Mouse (Mus musculus) liver, adult 10 weeks (tissue): ENCODE results near the gene Olfr316. TPM values are rescaled to one million over a fixed set of nuclear protein-coding genes. Genes with fewer than 3 reads are reported as not detected.

Experiments
- polyA plus RNA-seq: library from polyadenylated mRNA; stranded (reverse); fragments of 350-450 nt; fragmentation: Illumina TruSeq; extraction: RNeasy Lipid Tissue Mini Kit (QIAGEN cat#74804); gene quantifications from one replicate; pipeline ENCODE4 v1.2.3, GENCODE M21; 2014; ENCODE audit warnings: low read depth, low replicate concordance

The Olfr316 gene
- polyA plus RNA-seq, result not detected

DNA sequence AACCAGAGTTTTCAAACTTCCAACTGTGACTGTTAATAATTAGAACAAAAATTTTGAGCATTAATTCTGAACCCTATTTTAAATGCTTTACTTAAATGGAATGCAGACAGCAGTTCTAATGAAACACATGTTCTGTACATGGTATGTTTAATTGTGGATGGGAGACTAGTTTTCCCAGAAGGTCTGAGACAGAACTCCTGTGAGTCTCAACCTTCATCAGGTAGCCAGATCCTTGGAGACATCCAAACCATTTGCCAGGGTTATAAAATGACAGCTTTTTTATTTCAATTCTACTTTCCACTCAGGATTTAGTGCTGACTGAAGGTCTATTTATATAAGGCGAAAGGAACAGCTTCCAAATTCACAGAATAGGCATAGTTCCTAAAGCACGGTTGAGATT, at the start of gene Olfr316:
Olfr316 (plus strand) TSS at position 301 of the 400 bp plus-strand sequence.

DNA sequence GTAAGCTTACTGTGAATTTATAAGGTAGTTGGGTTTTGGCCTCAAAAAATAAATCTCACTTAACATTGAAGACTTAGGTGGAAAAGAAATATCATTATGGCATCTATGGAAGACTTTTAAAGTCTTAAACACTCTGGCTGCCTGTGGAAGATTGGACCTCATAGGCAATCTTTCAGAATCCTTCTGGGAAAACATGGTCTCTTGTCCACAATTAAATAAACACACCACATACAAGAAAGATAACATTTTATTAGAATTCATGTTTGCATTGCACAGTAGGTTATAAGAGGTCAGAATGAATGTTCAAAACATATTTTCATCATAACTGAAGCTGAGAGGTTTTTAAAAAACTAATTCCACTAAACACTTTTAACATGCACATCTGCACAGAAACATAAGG, 28.6 kb upstream of the Olfr316 start, which contains the start of gene Olfr318:
Olfr318 (minus strand) TSS at position 101 of the 400 bp plus-strand sequence.

DNA sequence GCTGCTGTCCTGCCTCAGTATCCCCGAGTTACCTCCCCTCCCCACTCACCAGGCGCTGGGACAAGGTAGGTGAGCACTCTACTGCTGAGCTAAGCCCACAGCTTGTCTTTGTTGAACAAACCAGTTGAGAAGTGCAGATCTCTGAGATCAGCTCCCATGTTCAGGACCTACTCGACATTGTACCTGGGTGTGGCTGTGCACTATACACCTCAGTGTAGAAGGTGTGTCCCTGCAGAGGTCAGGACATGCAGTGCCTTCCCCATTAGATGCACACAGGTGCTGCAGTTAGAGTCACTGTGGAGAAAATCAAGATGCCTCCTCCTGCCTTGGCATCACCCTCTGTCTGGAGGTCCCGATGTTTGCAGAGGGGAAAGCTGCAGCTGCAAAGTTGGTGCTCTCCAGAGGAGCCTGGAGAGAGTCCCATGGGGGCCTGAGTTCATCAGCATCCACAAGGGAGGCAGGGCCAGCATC, 13.7 kb upstream of the Olfr316 start, which contains the start of gene Olfr317:
Olfr317 (minus strand) TSS at position 421 of the 471 bp plus-strand sequence.

DNA sequence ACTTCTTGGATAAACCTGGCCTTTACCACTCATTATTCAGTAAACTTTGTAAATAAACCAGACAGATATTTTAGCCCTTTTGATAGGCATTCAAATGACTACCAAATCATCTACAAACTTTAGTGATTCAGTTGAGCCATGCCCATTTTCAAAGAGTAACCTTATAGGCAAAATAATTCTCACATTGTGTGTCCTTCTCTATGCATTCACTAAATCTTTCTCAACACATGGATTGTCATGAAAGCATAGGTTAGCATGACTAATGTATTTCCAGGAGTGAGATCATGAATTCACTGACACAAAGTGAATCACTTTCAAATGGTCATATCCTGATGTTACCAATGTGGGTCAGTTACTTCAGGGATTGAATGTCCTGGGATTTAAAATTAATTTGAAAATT, 20.4 kb downstream of the Olfr316 start, which contains the start of gene Olfr315:
Olfr315 (plus strand) TSS at position 301 of the 400 bp plus-strand sequence.

GRCm38 (mm10) chr11:58782480-58783089, 30.1 kb downstream of the Olfr316 start, which contains the start of gene Olfr314:
Gene Olfr314 (plus strand): TSS chr11:58782952.

GRCm38 (mm10) chr11:58801558-58802228, 49.2 kb downstream of the Olfr316 start, which contains the start of gene Fam183b:
Gene Fam183b (minus strand): TSS chr11:58801960.

Other genes with a start within 250 kb of the Olfr316 start
- not detected for gene Olfr330, start 217.9 kb upstream of the Olfr316 start, polyA plus RNA-seq
- not detected for gene Olfr329-ps, start 206.3 kb upstream of the Olfr316 start, polyA plus RNA-seq
- gene Olfr328, start 197.1 kb upstream of the Olfr316 start, polyA plus RNA-seq, result not detected
- gene Olfr224, start 182.2 kb upstream of the Olfr316 start, polyA plus RNA-seq, result not detected
- not detected for gene Olfr325, start 175.0 kb upstream of the Olfr316 start, polyA plus RNA-seq
- not detected for gene Olfr324, start 157.6 kb upstream of the Olfr316 start, polyA plus RNA-seq
- gene 2210407C18Rik, start 136.7 kb upstream of the Olfr316 start, polyA plus RNA-seq, result not detected
- gene Olfr323, start 122.2 kb upstream of the Olfr316 start, polyA plus RNA-seq, result not detected
- not detected for gene Trim58, start 112.3 kb upstream of the Olfr316 start, polyA plus RNA-seq
- not detected for gene Olfr322, start 94.0 kb upstream of the Olfr316 start, polyA plus RNA-seq
- gene Olfr320, start 71.6 kb upstream of the Olfr316 start, polyA plus RNA-seq, result not detected
- gene Olfr319, start 53.6 kb upstream of the Olfr316 start, polyA plus RNA-seq, result not detected
- not detected for gene Olfr318, start 28.7 kb upstream of the Olfr316 start, polyA plus RNA-seq
- not detected for gene Olfr317, start 13.5 kb upstream of the Olfr316 start, polyA plus RNA-seq
- not detected for gene Olfr315, start 20.5 kb downstream of the Olfr316 start, polyA plus RNA-seq
- not detected for gene Olfr314, start 30.2 kb downstream of the Olfr316 start, polyA plus RNA-seq
- not detected for gene Fam183b, start 49.2 kb downstream of the Olfr316 start, polyA plus RNA-seq
- gene Olfr313, start 62.3 kb downstream of the Olfr316 start, polyA plus RNA-seq, result not detected
- gene Olfr312, start 76.5 kb downstream of the Olfr316 start, polyA plus RNA-seq, result not detected
- not detected for gene Olfr311, start 86.5 kb downstream of the Olfr316 start, polyA plus RNA-seq
- gene Gm12258, start 94.4 kb downstream of the Olfr316 start, polyA plus RNA-seq, result 2.1 TPM
- 2.7 TPM for gene 2810021J22Rik, start 114.5 kb downstream of the Olfr316 start, polyA plus RNA-seq
- 3.8 TPM for gene Zfp39, start 151.5 kb downstream of the Olfr316 start, polyA plus RNA-seq
- gene Btnl10, start 165.2 kb downstream of the Olfr316 start, polyA plus RNA-seq, result not detected
- 11.6 TPM for gene Rnf187, start 186.2 kb downstream of the Olfr316 start, polyA plus RNA-seq
- gene Hist3h2ba, start 196.2 kb downstream of the Olfr316 start, polyA plus RNA-seq, result not detected
- 2.3 TPM for gene Hist3h2a, start 202.0 kb downstream of the Olfr316 start, polyA plus RNA-seq
- gene Trim17, start 202.0 kb downstream of the Olfr316 start, polyA plus RNA-seq, result not detected
- gene Trim11, start 225.4 kb downstream of the Olfr316 start, polyA plus RNA-seq, result 2.0 TPM